Mouse (Mus musculus) left cerebral cortex, adult 6 months (tissue): ENCODE measurements around the gene Mrpl39. TPM values are rescaled to one million over a fixed set of nuclear protein-coding genes. Genes with fewer than 3 reads are reported as not detected.

Source experiments
- long read RNA-seq, 2 experiments: library from polyadenylated mRNA; unstranded; transcript quantifications; one replicate each; pipeline ENCODE4 v2.0.0; 2019 to 2020
- polyA plus RNA-seq: library from polyadenylated mRNA; unstranded; fragments of <200 nt; fragmentation: Nextera tagmentation; gene quantifications from 2 replicates; pipeline ENCODE4 v1.2.3, GENCODE M21; 2021

Mrpl39 gene
- polyA plus RNA-seq = 43.4 and 48.0 TPM in 2 replicates
- long read RNA-seq, experiment 1, transcript Mrpl39-201 (10 exons, 2,294 nt) = major isoform, 59 of 73 reads
- long read RNA-seq, experiment 1, partial matches to known transcripts = 2 of 73 reads
- long read RNA-seq, experiment 1, other reads (novel, unspliced or antisense) = 12 of 73 reads
- long read RNA-seq, experiment 2, transcript Mrpl39-201 (10 exons, 2,294 nt) = major isoform, 67 of 82 reads
- long read RNA-seq, experiment 2, partial matches to known transcripts = 5 of 82 reads
- long read RNA-seq, experiment 2, other reads (novel, unspliced or antisense) = 10 of 82 reads

GRCm38 (mm10) chr16:84735166-84736105, at the start of gene Mrpl39:
Mrpl39 (minus strand) TSS chr16:84735742.

GRCm38 (mm10) chr16:84774003-84774703, 38.6 kb upstream of the Mrpl39 start, which contains the start of gene Jam2:
Jam2 (plus strand) TSS chr16:84774123.

Other genes starting within 250 kb of the Mrpl39 start
- 0.14 TPM in 1 of 2 replicates, not detected in the other for gene A730009L09Rik, start 220.6 kb downstream of the Mrpl39 start, polyA plus RNA-seq
- 33.6 and 33.9 TPM in 2 replicates for gene Jam2, start 38.4 kb upstream of the Mrpl39 start, polyA plus RNA-seq
- 4.2 and 4.9 TPM in 2 replicates for gene Gabpa, start 99.2 kb upstream of the Mrpl39 start, polyA plus RNA-seq
- 1,255 and 1,300 TPM in 2 replicates for gene Atp5j, start 99.9 kb upstream of the Mrpl39 start, polyA plus RNA-seq